Mouse (Mus musculus) erythroblast, adult 5-6 weeks (primary cell): Measurements from ENCODE around the gene Gm11116. TPM values are rescaled to one million over a fixed set of nuclear protein-coding genes. Genes with fewer than 3 reads are reported as not detected.
"Not testable (repeated sequence)": the region's sequence is repeated elsewhere in the genome, so short reads cannot be mapped to it uniquely, and the experiment has no call there.

Experiments
- ATAC-seq: replicated peaks from 2 replicates; pipeline ENCODE4 v1.8.0; 2016; ENCODE audit warnings: moderate number of reproducible peaks, mild to moderate bottlenecking, moderate TSS enrichment, inconsistent platforms; ENCODE audit not compliant: poor library complexity, low FRiP score, severe bottlenecking
- total RNA-seq, 2 experiments: library from RNA; stranded (forward) in 1 of 2; stranded (reverse) in 1 of 2; fragments of 150-400 nt in 1 of 2; fragments of 200-764, 138-1000 nt in 1 of 2; gene quantifications; 2 replicates each; pipeline versions ENCODE4 v1.2.3 to v1.2.4; 2015 to 2017; ENCODE audit warnings: low replicate concordance in 2 of 2

Gene Gm11116
- total RNA-seq (2015; ENCODE audit: low replicate concordance) (not detected in 2 replicates), total RNA-seq (2017; ENCODE audit: low replicate concordance) (not detected in 2 replicates)

DNA sequence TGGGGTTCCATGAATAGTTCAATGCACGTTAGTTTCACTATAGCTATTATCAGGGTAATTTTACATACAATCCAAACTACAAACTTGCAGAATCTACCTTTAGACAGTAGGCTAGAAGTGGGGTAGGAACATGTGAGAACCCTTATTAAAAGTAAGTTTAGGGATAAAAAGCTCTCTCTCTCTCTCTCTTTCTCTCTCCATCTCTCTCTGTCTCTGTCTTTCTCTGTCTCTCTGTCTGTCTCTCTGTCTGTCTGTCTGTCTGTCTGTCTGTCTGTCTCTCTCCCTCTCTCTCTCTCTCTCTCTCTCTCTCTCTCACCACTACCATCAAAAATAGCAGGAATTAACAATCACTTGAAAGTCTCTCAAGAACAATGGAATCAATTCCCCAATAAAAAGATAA is at the start of gene Gm11116:
Gene Gm11116 (minus strand): TSS at position 101 of the 400 bp plus-strand sequence.
- ATAC-seq: no peak

- no peak for ATAC-seq
Measured at GRCm38 (mm10) chr5:88153999-88154398, 42.7 kb upstream of the Gm11116 start, which contains the start of gene Gm11115. Gene Gm11115 (minus strand): TSS chr5:88154099.

DNA sequence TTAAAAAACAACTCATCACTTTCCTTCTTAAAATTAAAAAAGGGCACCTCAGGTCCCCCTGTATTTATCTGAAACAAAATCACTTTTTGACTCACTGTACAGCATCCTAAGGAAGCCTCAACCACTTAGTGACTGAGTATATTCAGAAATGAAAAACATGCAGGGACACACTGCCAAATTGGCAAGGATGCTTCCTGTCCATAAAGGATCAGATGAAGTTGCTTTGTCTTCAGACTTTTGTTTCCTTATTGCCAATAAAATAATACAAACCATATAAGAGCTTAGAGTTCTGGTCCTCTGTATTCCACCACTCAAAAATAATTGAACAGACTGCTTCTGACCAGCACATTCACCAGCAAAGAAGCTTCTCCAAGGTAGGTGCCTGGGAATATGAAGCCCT is 25.1 kb downstream of the Gm11116 start, which contains the start of gene Smr2:
Gene Smr2 (plus strand): TSS at position 301 of the 400 bp plus-strand sequence.
- not testable (repeated sequence) for ATAC-seq

Other genes with a start within 250 kb of the Gm11116 start
- gene Odam, start 226.5 kb downstream of the Gm11116 start, total RNA-seq (2015; ENCODE audit: low replicate concordance): not detected in 2 replicates
- gene Odam, start 226.5 kb downstream of the Gm11116 start, total RNA-seq (2017; ENCODE audit: low replicate concordance): not detected in 2 replicates
- gene Csn3, start 186.0 kb downstream of the Gm11116 start, total RNA-seq (2015; ENCODE audit: low replicate concordance): not detected in 2 replicates
- not detected in 2 replicates for gene Csn3, start 186.0 kb downstream of the Gm11116 start, total RNA-seq (2017; ENCODE audit: low replicate concordance)
- gene 2310003L06Rik, start 142.1 kb downstream of the Gm11116 start, total RNA-seq (2015; ENCODE audit: low replicate concordance): not detected in 2 replicates
- not detected in 2 replicates for gene 2310003L06Rik, start 142.1 kb downstream of the Gm11116 start, total RNA-seq (2017; ENCODE audit: low replicate concordance)
- not detected in 2 replicates for gene Gm28434, start 142.0 kb downstream of the Gm11116 start, total RNA-seq (2015; ENCODE audit: low replicate concordance)
- not detected in 2 replicates for gene Gm28434, start 142.0 kb downstream of the Gm11116 start, total RNA-seq (2017; ENCODE audit: low replicate concordance)
- gene Cabs1, start 132.1 kb downstream of the Gm11116 start, total RNA-seq (2015; ENCODE audit: low replicate concordance): not detected in 2 replicates
- not detected in 2 replicates for gene Cabs1, start 132.1 kb downstream of the Gm11116 start, total RNA-seq (2017; ENCODE audit: low replicate concordance)
- gene Smr3a, start 109.0 kb downstream of the Gm11116 start, total RNA-seq (2015; ENCODE audit: low replicate concordance): not detected in 2 replicates
- not detected in 2 replicates for gene Smr3a, start 109.0 kb downstream of the Gm11116 start, total RNA-seq (2017; ENCODE audit: low replicate concordance)
- not detected in 2 replicates for gene Smr2, start 25.0 kb downstream of the Gm11116 start, total RNA-seq (2015; ENCODE audit: low replicate concordance)
- gene Smr2, start 25.0 kb downstream of the Gm11116 start, total RNA-seq (2017; ENCODE audit: low replicate concordance): not detected in 2 replicates
- not detected in 2 replicates for gene Gm11115, start 42.6 kb upstream of the Gm11116 start, total RNA-seq (2015; ENCODE audit: low replicate concordance)
- not detected in 2 replicates for gene Gm11115, start 42.6 kb upstream of the Gm11116 start, total RNA-seq (2017; ENCODE audit: low replicate concordance)
- not detected in 2 replicates for gene Gm7714, start 157.4 kb upstream of the Gm11116 start, total RNA-seq (2015; ENCODE audit: low replicate concordance)
- not detected in 2 replicates for gene Gm7714, start 157.4 kb upstream of the Gm11116 start, total RNA-seq (2017; ENCODE audit: low replicate concordance)
- gene Prol1, start 205.8 kb upstream of the Gm11116 start, total RNA-seq (2015; ENCODE audit: low replicate concordance): not detected in 2 replicates
- gene Prol1, start 205.8 kb upstream of the Gm11116 start, total RNA-seq (2017; ENCODE audit: low replicate concordance): not detected in 2 replicates